Mouse (Mus musculus): ENCODE results near the gene Nek7. TPM values are rescaled to one million over a fixed set of nuclear protein-coding genes. Genes with fewer than 3 reads are reported as not detected.

Gene Nek7
- polyA plus RNA-seq, 1 experiment, result 63.3 TPM

- Histone ChIP-seq H3K4me3 (ENCODE audit: insufficient read depth, low read length) (no peak overlapping the region), H3K27ac (ENCODE audit: insufficient read depth, low read length) (no peak overlapping the region), H3K4me1 (ENCODE audit: control insufficient read depth, insufficient read depth, low read length) (no peaks in the 10 kb centered on the region; the same call in 1 of the 2 replicates)
- TF ChIP-seq POLR2A (IDR thresholded peaks at IDR 0.05; ENCODE audit: low read depth, low read length) (no peak), CTCF (IDR thresholded peaks at IDR 0.05; ENCODE audit: borderline replicate concordance, insufficient read depth, low read length) (no peak)
These were observed 40.7 kb downstream of the Nek7 start for GRCm38 (mm10) chr1:138579207-138579606.

GRCm38 (mm10) chr1:138576803-138577202 lies 43.1 kb downstream of the Nek7 start:
- TF ChIP-seq POLR2A (IDR thresholded peaks at IDR 0.05; ENCODE audit: low read depth, low read length) (no peak), CTCF (IDR thresholded peaks at IDR 0.05; ENCODE audit: borderline replicate concordance, insufficient read depth, low read length) (no peak)
- Histone ChIP-seq H3K4me1 (ENCODE audit: control insufficient read depth, insufficient read depth, low read length) (peaks cover 3% of the 10 kb centered on the region; the same call in 1 of the 2 replicates), H3K4me3 (ENCODE audit: insufficient read depth, low read length) (no peak overlapping the region), H3K27ac (ENCODE audit: insufficient read depth, low read length) (no peak overlapping the region)

- Histone ChIP-seq H3K27ac (ENCODE audit: insufficient read depth, low read length) (no peak overlapping the region), H3K4me1 (ENCODE audit: control insufficient read depth, insufficient read depth, low read length) (peaks cover 6% of the 10 kb centered on the region; the same call in 1 of the 2 replicates), H3K4me3 (ENCODE audit: insufficient read depth, low read length) (no peak overlapping the region)
- TF ChIP-seq CTCF (IDR thresholded peaks at IDR 0.05; ENCODE audit: borderline replicate concordance, insufficient read depth, low read length), result no peak
- TF ChIP-seq POLR2A (IDR thresholded peaks at IDR 0.05; ENCODE audit: low read depth, low read length), result no peak
These were observed 43.8 kb downstream of the Nek7 start for GRCm38 (mm10) chr1:138576066-138576697.

GRCm38 (mm10) chr1:138575629-138576028 lies 44.3 kb downstream of the Nek7 start:
- Histone ChIP-seq H3K27ac (ENCODE audit: insufficient read depth, low read length) (no peak overlapping the region), H3K4me1 (ENCODE audit: control insufficient read depth, insufficient read depth, low read length) (peaks cover 6% of the 10 kb centered on the region; the same call in 1 of the 2 replicates), H3K4me3 (ENCODE audit: insufficient read depth, low read length) (no peak overlapping the region)
- TF ChIP-seq POLR2A (IDR thresholded peaks at IDR 0.05; ENCODE audit: low read depth, low read length), result no peak
- no peak for TF ChIP-seq CTCF (IDR thresholded peaks at IDR 0.05; ENCODE audit: borderline replicate concordance, insufficient read depth, low read length)

- H3K4me3 ChIP-seq (ENCODE audit: insufficient read depth, low read length), result no peak overlapping the region
- H3K27ac ChIP-seq (ENCODE audit: insufficient read depth, low read length), result peak overlapping the region; percentile 66
- peaks cover 8% of the 10 kb centered on the region; the same call in 1 of the 2 replicates for H3K4me1 ChIP-seq (ENCODE audit: control insufficient read depth, insufficient read depth, low read length)
- TF ChIP-seq CTCF (IDR thresholded peaks at IDR 0.05; ENCODE audit: borderline replicate concordance, insufficient read depth, low read length) (no peak), POLR2A (IDR thresholded peaks at IDR 0.05; ENCODE audit: low read depth, low read length) (no peak)
These were observed 48.2 kb downstream of the Nek7 start for GRCm38 (mm10) chr1:138571565-138572361.

DNA sequence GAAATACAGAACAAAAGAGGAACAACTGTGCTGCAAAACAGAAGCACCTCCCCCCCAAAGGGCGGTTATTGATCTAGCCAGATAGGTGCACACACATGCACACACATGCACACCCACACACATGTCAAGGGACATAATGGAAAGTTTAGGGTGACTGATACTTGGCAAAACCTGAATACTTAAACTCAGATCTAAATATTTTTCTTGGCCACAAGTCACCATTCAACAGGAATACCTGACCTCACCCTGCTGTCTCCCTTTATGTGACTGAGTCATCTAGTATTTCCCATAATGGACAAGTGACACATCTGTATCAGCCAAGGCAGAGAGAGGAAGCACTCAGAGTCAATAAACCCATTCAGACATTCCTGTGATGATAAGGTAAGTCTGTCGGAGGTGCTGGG lies 48.9 kb downstream of the Nek7 start:
- Histone ChIP-seq H3K27ac (ENCODE audit: insufficient read depth, low read length) (peak overlapping the region; percentile 66; the same call in 1 of the 2 replicates), H3K4me3 (ENCODE audit: insufficient read depth, low read length) (no peak overlapping the region), H3K4me1 (ENCODE audit: control insufficient read depth, insufficient read depth, low read length) (peaks cover 8% of the 10 kb centered on the region; the same call in 1 of the 2 replicates)
- TF ChIP-seq CTCF (IDR thresholded peaks at IDR 0.05; ENCODE audit: borderline replicate concordance, insufficient read depth, low read length) (no peak), POLR2A (IDR thresholded peaks at IDR 0.05; ENCODE audit: low read depth, low read length) (no peak)

DNA sequence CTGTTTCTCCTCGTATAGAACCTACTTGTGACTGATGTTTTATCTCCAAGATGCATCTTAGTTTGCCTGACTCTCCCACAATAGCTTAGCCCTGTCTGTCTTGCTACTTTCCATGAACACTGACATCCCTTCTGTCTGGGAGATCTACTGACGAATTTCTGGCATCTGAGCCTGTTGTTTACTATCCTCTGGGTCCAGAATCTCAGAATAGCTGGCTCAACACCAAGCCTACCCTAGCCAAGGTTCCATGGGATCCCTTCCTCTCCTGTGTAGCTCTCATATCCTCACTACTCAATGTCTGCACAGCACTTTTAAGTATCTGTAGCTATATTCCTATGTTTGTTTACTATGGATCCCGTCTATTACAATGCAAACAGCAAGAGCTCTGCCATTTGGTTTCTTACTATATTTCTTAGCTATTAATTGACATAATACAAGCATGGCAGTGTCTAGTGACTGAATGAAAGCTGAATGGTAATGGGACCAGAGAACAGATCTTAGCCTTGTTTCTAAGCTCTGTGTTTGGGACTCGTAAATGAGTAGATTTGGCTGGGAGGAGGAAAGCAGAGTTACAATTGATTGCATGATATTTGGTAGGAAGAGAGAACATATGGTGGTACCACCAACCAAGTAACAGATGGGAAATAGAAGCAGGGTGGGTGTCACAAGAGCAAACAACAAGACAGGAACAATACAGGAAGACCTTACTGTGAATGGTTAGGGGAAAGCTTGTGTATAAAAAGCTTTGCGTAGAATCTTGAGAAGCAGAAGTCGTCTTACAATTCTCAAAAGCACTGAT lies 51.3 kb downstream of the Nek7 start:
- H3K4me1 ChIP-seq (ENCODE audit: control insufficient read depth, insufficient read depth, low read length), result peaks cover 8% of the 10 kb centered on the region; the same call in 1 of the 2 replicates
- no peak overlapping the region for H3K4me3 ChIP-seq (ENCODE audit: insufficient read depth, low read length)
- H3K27ac ChIP-seq (ENCODE audit: insufficient read depth, low read length), result no peak overlapping the region
- TF ChIP-seq POLR2A (IDR thresholded peaks at IDR 0.05; ENCODE audit: low read depth, low read length) (no peak), CTCF (IDR thresholded peaks at IDR 0.05; ENCODE audit: borderline replicate concordance, insufficient read depth, low read length) (no peak)

GRCm38 (mm10) chr1:138567946-138568345 lies 52.0 kb downstream of the Nek7 start:
- H3K4me3 ChIP-seq (ENCODE audit: insufficient read depth, low read length), result no peak overlapping the region
- H3K27ac ChIP-seq (ENCODE audit: insufficient read depth, low read length), result no peak overlapping the region
- H3K4me1 ChIP-seq (ENCODE audit: control insufficient read depth, insufficient read depth, low read length), result peaks cover 8% of the 10 kb centered on the region; the same call in 1 of the 2 replicates
- no peak for TF ChIP-seq CTCF (IDR thresholded peaks at IDR 0.05; ENCODE audit: borderline replicate concordance, insufficient read depth, low read length)
- no peak for TF ChIP-seq POLR2A (IDR thresholded peaks at IDR 0.05; ENCODE audit: low read depth, low read length)

- Histone ChIP-seq H3K4me1 (ENCODE audit: control insufficient read depth, insufficient read depth, low read length) (no peaks in the 10 kb centered on the region), H3K4me3 (ENCODE audit: insufficient read depth, low read length) (no peak overlapping the region), H3K27ac (ENCODE audit: insufficient read depth, low read length) (no peak overlapping the region)
- TF ChIP-seq CTCF (IDR thresholded peaks at IDR 0.05; ENCODE audit: borderline replicate concordance, insufficient read depth, low read length) (no peak), POLR2A (IDR thresholded peaks at IDR 0.05; ENCODE audit: low read depth, low read length) (no peak)
These were observed 55.3 kb downstream of the Nek7 start for GRCm38 (mm10) chr1:138564677-138565076.
